Mouse (Mus musculus): ENCODE data around the gene Gm17409.

The Gm17409 gene

GRCm38 (mm10) chr2:58469816-58470215 is at the start of gene Gm17409:
Gene Gm17409, plus strand, starts transcription at chr2:58470116.
- DNase-seq = no peak

DNA sequence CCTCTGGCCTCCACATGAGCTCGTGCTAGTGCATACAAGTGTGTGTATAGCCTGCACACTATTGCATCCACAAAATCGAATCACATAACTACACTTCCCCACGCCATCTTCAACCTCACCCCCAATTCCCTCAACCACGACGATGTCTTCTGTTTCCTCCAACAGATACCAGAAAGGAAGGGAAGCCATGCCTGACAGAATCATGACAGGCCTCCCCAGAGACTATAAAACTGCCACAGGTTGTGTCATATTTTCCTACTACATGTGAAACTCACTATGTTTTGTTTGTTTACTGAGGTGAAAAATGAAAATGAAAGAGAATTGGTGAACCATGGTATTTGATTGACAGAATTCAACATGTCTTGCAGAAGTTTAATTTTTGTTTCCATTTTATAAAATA is 46.6 kb upstream of the Gm17409 start:
- DNase-seq = no peak

- no peak for DNase-seq
Observed at GRCm38 (mm10) chr2:58425436-58426004, 44.4 kb upstream of the Gm17409 start.

DNA sequence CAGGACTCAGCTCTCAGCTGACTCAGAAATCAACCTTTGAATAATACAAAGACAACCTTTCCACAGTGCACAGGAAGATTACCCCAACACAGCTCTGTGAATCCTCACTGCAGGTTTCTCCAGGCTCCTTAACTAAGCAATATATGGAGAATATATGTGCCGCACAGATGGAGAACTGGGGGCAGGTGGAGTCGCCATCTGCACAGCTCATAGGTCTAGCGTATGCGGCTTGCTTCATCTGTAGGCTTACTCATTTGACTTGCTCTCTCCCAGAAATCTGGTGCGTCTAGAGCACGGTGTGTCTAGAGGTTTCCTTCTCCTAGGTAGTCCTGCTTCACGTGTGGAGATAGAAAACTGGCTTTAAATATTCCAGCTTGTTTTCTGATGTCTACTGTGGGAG is 37.7 kb upstream of the Gm17409 start:
- DNase-seq = peak; percentile 84

DNA sequence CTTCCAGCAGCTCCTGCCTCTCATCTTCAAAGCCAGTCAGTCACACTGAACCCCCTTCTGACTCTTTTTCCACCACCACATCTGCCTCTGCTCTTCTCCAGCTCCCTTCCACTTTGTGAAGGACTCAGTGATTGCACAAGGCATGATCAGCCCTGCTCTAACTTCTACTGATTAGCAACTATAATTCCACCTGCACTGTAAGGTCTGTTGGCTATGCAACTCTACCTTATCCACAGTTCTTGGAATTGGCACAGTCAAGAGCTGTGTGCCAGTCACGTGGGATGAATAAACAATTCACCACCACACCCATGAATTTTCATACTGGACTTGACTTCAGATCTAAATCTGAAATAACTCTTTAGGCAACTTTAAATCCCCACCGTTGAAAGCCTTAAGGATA is 36.6 kb upstream of the Gm17409 start:
- DNase-seq = no peak

- no peak for DNase-seq
Observed at GRCm38 (mm10) chr2:58434438-58434837, 35.5 kb upstream of the Gm17409 start.

GRCm38 (mm10) chr2:58435507-58435906 is 34.4 kb upstream of the Gm17409 start:
- DNase-seq = no peak

GRCm38 (mm10) chr2:58436911-58437310 is 33.0 kb upstream of the Gm17409 start:
- no peak for DNase-seq

DNA sequence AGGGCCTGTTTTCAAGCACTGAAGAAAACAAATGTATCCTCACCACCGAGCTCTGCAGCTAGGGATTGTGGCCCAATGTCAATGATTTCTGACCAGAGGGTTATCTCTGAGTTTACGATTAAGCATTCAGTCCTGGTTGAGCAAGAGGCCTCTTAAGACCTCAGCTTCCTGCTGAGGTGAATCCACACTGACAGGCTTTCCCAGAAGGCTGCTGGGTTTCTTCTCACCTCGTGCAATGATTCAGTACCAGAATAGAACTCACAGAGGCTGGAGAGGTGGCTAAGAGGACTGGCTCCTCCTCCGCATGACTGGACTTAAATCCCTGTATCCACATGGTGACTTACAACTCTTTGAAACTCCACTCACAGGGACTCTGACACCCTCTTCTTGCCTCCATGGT is 26.8 kb upstream of the Gm17409 start:
- no peak for DNase-seq

DNA sequence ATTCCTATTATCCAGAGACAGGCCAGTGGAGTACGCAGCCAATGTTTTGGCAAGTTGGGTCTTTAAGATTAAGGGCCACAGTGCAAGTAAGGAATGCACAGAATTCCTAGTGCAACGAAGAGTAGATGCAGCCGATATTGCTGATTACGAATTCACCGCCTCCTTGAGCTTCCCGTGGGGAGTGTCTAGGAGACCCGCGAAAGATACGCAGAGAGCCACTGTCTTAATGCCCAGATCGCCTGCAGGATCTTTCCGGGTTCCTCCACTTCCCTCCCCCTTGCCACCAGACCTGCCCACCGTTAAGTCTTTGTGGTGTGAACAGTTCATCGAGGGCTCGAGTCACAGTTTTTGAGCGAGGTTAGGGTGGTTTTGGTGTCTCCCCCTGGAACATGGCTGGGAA is 22.9 kb upstream of the Gm17409 start:
- no peak for DNase-seq

DNA sequence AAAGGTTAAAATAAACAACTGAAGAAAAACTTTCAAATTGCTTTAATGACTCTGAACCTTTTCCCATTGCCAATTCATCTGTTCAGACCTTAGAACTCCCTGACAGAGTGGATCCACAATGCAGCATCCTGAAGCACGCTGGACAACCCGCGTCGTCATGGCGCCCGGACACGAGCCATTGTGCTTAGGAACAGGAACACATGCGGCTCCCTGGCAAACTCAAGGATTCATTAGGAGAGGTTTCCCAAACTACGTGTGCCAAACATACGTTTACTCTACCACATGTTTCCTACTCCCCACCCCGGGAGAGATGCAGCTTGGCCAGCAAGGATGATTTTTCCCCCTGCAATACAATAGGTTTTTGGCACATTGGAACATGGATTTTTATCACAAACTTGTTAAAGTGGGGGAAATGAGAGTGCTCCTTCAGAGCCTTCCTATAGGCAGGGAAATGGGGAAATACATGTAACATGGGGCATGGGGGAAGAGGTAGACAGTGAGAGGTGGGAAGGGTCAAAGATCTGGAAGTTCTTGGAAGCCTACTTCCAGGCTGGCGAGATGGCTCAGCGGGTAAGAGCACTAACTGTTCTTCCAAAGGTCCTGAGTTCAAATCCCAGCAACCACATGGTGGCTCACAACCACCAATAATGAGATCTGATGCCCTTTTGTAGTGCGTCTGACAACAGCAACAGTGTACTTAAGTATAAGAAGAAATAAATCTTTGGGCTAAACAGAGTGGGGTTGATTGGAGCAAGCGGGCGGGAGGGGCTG is 15.6 kb upstream of the Gm17409 start:
- DNase-seq = no peak

DNA sequence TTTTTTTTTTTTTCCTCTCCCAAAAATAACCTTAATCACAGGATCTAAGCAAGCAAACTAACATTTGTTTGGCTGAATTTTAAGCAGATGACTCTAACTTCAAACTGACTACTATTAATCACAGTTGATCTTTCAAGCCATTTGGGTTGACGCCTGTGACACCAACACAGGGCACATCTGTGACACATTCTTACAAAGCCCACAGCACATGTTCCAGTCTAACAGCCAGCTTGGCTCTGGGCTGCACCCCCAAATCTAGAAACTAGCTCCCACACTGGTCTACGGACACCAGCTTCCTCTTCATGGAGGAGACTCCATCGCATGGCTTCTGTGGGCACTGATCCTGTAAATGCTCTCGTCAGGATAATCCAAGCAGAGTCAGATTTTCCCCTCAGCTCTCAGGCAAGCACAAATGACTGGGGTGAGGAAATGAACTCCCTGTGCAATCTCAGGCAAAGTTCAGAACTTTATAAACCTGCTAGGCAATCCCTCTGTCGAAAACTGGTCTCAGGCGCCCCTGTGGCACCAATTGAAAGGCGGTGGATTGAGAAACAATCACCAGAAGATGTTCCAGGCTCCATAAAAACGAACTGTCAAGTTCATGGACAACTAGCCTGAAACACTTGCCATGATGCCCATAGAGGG is 13.0 kb upstream of the Gm17409 start:
- no peak for DNase-seq

GRCm38 (mm10) chr2:58457488-58457865 is 12.4 kb upstream of the Gm17409 start:
- no peak for DNase-seq

DNA sequence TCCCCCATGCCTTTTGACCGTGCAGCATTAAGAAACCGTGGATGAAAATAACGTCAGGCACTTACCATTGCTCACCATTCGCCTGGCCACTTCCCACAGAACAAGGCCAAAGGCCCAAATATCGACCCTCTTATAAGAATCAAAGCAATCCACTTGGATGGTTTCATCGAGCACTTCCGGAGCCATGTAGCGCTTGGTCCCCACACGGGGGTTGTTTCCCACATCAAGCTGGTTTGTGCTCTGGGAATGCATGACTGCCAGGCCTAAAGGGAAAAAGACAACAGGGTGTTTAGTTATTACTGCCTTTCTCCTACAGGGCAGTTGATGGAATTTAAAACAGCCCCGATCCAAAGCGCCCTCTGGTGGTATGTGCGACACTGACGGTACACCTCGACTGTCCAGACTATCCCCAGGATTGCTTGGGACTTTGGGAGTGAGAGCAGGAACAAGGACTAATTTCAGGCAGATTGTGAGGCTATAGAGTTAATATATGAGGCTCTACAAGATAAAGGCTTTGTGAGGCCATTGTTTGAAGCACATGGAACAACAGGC is 11.0 kb upstream of the Gm17409 start:
- DNase-seq = peak; percentile 59

- no peak for DNase-seq
Observed at GRCm38 (mm10) chr2:58470290-58470689, 374 bp downstream of the Gm17409 start.

DNA sequence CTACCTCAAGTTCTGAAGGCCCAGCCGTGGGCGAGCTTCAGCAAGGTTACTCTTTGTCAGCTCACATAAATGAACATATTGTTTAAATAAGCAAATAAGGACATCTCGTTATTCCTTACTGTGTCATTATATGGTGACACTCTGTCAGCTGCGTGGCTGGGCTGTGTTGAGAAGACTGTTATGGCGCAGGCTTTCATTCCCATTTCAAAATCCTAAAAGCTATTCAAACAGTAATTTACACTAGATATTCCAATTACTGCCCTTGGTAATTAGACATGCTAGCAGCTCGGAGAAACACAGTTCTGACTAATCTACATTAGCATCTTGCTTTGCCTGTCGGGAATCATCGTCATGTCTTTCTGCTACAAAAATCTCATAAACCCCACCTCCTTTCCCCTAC is 5.7 kb downstream of the Gm17409 start:
- DNase-seq = no peak

DNA sequence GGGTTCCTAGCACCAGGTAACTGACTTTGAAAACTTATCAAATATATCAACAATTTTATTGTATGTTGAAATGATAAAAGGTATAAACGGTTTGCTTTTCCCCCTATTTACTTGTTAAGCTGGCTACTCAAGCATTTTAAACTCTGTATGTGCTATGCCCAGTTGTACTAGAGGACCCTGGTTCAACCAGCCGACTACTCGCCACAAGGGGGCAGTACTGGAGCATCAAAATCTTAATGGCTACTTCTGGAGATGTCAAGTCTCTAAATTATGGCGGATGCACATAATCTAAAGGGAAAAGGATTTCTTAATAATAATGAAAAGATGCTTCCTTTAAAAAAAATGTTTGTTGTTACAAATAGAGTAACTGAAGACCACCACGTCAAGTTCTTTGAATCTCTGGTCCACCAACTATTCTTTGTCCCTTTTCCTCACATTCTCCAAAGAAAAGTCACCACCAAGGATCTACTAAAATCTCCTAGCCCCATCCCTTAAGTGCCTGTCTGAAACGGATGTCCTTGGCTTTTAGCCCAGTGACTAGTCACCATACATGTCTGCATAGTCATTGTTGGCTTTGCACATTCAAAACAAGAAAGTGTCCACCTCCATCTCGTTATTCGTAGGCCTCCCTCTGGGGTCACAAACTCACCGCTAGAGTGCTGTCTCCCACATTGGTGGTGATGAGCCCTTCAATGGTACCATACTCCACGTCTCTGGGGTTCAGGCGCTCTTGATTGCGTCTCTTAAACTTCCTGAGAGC is 7.2 kb downstream of the Gm17409 start:
- peak; percentile 85 for DNase-seq

DNA sequence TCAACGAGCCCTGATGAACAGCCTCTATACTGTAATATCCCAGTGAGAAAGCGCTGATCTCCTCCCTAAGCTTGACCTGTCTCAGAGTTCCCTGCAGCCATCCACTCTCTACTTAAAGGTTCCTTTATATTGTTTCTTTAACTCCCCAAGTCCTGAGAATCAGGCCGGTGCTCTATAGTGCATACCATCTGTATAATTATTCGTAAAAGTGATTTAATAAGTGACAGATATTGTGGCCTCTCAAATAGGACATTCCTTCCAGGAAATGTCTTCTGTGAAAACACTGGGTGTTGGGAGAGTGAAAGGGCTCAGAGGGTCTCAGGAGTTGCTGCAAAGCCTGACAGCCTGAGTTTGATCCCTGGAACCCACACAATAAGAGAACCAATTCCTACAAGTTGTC is 8.2 kb downstream of the Gm17409 start:
- DNase-seq = no peak

DNA sequence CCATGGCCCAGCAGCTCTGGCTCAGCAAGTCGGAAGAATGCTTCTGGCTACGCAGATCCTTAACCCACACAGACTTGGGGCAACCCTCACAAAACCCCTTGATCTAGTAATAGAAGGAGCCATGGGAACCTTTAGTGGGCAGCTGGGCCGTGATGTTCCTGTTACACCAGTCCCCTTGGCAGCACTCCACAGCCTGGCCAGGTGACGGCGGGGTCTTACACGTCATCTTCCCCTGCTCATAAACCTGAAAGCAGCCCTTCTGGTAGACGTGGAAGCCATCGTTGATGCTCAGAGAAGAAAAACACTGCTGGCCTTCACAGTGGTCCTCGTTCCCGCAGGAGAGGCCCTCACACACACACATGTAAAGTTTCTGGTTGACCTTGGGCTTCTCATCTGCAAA is 9.6 kb downstream of the Gm17409 start:
- no peak for DNase-seq

GRCm38 (mm10) chr2:58480764-58481163 is 10.8 kb downstream of the Gm17409 start:
- DNase-seq = peak; percentile 39

GRCm38 (mm10) chr2:58481450-58482100 is 11.7 kb downstream of the Gm17409 start:
- no peak for DNase-seq

- DNase-seq = peak; percentile 42
Observed at GRCm38 (mm10) chr2:58484284-58484965, 14.5 kb downstream of the Gm17409 start.

Measured in right cerebral cortex, adult 18-20 months (tissue).